Mouse (Mus musculus) yolk sac, embryonic 10.5 days (tissue): ENCODE data around the gene Entpd6.

Experiments
- DNase-seq: peaks from one replicate; pipeline ENCODE4 v3.0.0-alpha.2; 2017; ENCODE audit warnings: low spot score

The Entpd6 gene

DNA sequence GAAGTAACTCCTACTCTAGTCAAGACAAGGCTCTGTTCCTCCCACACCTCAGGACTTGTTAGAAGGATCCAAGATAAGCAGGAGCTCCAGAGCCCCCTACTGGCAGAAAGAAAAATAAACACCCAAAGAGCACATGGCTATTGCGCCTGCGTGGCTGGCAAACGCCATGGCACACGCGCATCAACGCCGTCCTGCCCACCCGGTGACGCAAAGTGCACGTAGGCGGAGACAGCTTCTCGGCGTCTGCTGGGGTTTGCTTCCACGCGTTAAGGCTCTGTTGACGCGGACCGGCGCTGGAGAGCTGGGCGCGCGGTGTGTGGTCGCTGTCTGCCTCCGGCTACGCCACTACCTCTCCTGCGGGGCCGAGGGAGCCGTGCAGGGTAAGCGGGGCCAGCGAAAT, at the start of gene Entpd6:
Gene Entpd6, plus strand, starts transcription at position 189 of the 400 bp plus-strand sequence.
- peak; percentile 93 for DNase-seq

DNA sequence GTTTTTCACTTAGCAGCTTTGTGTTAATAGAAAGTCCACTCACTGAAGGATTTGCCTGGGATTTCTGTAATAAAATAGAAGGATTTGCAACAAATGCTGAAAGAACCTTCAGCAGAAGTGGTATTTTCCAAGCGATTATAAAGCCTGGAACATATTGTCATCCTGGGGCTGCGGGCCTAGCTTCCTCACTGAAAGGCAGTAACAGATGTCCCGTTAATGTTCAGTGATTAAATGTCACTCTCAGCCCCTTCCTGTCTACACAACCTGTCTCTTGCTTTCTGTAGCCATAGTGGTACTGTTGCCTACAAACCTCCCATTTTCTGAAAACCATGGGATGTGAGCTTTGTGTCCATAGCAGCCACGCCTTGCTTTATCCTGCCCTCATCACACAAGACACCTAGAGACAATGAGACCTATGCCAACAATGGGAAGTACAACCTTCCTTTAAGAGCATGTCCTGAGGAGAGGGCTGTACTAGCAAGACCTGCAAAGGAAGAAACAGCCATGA, 36.6 kb upstream of the Entpd6 start:
- DNase-seq = no peak

DNA sequence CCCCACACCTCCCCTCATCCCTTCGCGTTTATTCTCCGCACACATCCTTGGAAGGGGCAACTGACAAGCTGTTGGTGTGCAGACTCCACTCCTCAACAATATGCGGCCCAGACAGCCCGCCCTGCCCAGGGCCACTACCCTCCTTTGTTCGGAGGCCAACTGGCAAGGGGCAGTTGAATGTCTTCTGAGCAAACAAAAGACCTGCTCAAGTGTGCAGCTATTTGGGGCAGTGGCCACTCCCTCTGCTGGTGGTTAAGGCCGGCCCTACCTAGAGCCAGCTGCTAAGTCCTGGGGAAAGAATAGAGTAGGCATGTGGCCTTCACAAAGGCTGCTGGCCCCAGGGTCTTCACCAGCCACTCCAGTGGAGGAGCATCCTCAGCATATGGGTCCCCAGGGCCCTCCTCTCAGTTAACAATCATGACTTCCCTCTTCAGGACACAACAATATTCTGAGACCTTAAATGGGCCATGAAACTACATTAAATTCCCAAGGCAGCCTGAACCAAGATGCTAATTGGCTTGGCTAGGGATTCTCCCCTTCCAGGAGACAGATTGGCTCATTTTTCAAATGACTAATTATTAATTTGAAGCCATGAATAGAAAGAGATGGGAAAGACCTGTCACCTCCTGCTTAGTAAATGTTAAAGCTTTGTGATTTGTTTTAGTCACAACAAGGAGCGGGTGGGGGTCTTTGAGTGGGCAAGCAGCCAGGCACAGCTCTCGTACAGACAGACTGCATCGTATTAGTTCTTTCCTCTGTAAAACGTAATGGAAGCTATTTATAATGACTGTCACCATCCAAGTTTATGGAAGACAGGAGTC, 12.9 kb upstream of the Entpd6 start:
- no peak for DNase-seq

DNA sequence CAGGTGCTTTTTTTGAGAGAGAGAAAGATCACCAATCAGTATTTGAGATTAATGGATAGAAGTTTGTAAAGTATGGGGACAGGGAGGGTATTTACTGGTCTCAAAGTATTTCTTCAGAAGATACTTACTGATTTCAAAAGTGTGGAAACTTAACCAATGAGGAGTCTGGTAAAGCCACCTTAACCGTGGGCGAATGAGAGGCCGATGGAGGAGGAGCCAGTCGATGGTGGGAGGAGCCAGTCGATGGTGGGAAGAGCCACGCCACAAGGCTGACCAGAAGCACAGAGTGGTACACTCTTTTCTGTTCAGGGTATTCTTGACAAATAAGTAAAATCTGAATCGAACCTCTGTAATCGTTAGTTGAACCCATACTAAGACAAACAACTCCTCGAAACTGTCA, 11.0 kb upstream of the Entpd6 start:
- DNase-seq = no peak

DNA sequence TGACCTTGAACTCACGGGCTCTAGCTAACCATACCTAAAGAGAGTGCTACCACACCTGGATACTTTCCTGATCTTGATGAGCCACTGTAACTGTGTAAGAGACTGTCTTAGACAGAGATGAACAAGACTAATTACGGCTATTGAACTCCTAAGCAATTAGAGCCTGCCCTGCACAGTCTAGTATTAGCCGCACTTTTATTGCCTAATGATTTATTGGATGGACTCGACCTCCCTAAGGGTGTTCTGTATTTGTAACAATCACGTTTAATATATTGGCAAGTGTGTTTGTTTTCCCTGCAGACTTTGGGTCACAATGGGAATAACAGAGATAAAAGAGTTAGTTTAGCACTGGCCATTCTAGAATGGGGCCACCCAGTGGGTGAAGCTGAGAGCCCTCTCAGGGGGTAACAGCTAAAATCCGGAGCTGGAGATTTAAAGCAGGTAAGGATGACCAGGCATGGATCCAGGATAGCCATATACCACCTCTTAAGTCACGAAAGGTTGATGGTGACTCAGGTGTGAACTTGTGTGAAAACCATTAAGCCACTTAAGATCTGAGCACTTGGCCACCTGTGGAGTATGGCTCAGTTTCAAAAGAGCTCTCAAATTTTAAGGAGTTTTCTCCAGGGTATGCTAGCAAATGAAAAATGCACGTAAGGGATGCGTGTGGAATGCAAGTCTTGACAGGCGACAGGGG, 8.5 kb upstream of the Entpd6 start:
- DNase-seq = no peak

DNA sequence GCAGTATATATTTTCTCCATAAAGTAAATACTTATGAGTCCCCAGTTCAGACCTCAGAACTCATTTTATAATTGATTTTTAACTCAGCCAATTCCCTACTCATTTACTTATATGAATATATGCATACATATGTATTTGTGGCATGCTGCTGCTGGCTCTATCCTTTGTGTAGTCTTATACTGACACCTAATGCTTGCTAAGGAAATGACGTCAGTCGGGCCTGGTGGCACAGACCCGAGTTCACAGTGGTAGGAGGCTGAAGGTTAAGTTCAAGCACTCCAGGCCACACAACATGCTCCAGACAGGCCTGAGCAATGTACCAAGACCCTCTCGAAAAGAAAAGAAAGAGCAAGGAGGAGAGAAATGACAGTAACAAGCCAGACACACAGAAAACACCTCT, 7.4 kb upstream of the Entpd6 start:
- DNase-seq = no peak

DNA sequence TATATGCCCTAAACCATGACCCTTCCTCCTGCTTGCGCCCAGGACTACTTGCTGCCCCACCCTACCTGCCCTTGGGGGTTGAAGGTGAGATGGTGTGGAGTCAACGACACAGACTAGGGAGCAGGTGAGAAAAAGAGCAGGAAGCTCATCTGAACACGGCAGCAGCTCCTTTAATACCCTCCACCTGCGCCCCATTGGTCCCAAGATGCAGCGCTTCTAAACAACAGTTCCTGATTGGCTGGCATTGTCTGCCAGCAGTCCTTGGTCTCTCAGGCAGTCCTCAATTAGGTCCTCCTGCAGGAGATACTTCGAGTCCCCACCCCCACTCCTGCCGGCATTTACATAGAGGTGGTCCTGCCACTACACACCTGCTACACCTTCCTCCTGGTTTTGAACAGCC, 3.8 kb upstream of the Entpd6 start:
- DNase-seq = no peak

DNA sequence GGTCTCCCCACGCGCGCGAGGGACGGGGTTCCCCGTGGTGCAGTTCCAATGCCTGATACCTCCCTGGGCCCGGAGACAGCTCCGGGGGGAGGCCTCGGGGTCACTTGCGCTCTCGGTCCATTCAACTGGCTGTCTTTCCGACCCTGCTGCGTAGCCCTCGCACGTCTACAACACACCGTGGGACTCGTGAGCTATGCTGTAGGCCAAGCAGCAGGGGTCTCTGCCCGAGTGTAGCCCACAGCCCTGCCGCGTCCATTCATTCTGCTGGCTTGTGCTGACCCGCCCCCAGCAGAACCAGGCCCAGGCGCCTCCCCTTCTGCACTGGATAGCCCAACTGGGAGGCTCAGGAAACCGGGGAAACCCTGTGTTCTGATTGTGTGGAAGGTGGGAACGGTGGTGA, 441 bp downstream of the Entpd6 start:
- peak; percentile 44 for DNase-seq

DNA sequence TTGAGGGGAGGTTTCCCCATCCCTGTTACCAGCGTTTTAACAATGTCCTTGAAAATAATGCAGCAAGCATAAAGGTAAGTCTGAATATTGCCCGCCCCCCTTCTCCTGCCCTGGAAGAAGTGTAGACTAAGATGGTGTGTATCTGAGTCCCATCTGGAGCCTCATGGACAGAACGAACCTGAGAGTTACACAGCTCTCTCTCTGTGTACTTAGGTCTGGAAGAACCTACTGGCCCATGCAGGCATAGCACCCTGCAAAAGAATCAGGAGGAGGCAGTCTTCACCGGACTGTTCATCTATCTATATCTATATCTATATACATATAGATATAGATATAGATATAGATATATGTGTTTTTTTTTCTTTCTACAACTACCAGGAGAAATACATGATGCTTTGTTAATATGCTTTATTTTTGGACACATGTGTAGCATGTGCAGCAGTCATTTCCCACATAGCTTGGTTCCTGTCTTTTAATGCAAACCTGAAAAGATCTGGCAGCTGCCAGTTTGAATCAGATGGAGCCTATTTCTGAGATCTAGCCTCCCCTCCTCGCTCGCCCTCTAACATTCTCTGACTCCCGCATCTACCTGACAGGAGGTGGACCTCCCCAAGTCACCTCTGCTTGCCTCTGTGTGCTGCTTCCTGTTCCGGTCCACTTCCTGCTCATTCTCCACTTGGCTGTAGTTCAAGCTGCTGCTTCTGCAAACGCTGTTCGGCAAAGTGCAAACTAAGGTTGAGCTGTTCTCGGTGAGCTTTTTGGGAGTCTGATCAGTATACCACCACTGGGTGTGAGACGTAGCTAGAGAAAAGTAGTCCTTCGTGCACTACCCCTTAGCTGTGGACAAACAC, 1.5 kb downstream of the Entpd6 start:
- no peak for DNase-seq

DNA sequence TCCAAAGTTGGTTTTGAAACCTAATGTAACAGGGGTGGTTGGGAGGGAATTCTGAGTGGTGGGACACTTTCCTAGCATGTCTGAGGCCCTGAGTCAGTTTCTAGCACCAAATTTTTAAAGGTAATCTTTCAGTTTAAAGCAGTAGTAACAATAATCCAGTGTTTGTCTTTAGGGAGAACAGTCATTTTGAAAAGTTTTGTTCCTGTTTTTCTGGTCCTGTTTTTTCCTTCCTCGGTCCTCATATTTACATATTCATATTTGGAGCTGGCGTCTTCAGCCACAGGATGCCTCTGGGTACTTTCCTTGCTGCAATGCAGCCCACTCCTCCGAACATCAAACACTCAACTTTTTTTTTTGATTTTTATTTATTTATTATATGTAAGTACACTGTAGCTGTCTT, 6.2 kb downstream of the Entpd6 start:
- DNase-seq = no peak

DNA sequence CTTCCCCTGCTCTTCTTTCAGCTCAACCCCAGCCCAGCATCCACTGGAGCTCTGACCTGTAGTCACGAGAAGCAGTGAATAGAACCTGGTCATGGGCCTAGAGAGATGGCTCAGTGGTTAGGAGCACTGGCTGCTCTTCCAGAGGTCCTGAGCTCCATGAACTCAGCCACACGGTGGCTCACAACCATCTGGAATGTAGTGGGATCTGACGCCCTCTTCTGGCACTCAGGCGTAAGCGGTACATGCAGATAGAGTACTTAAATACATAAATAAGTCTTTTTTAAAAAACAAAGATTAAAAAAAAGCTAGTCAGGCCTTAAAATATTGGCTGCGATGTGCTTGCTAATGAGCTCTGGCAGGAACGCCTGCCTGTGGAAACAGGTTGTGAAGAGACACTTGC, 12.6 kb downstream of the Entpd6 start:
- no peak for DNase-seq

DNA sequence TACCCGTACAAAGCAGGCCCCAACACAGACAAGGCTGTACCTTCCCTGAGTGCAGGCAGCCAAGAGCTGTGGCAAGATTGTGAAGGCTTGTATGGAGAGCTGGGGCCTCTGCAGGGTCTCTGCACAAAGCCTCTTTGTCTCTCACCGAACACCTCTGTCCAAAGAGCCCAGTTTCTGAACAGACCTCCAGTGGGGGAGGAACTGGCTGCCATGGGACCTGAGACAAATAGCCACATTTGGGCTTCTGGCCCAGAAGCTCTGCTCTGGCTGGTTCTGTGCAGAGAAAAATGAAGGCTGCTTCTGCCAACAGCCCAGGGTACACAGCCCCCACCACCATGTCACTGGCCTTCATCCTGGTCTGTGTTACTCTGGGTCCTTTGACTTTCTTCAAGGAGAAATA, 16.8 kb downstream of the Entpd6 start:
- DNase-seq = no peak

DNA sequence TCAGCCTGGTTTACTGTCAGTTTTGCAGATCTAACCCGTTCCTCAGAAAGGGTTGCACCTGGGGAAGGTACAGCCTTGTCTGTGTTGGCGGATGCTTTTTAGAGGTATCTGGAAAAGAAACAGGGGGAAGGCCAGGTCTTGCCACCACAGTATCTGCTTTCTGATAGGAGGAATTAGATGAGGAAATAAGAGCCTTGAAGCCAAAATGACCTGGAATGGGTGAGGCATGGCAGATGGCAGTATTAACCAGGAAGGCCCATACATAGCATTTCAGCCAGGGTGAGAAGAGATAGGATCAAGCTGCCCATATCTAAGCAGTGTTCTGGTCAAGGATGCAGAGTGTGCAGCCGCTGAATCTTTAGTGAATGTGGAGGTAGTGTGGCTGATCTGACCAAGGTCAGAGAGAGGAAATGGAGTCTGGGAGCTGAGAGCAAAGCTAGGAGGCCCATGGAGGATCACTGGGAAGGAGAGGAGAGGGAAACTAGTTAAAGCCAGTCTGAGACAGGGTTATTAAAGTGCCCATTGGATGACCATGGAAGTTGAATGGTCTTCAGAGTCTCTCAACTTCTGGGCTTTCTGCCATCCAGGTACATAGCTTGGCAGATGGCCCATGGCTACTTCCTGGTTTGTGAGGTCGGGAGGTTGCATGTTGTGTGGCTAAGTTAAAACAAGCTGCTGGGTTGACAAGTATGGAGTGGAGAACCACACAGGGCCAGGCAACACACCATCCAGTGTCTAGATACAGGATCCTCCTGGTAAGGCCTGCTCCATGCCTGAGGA, 17.4 kb downstream of the Entpd6 start:
- no peak for DNase-seq

DNA sequence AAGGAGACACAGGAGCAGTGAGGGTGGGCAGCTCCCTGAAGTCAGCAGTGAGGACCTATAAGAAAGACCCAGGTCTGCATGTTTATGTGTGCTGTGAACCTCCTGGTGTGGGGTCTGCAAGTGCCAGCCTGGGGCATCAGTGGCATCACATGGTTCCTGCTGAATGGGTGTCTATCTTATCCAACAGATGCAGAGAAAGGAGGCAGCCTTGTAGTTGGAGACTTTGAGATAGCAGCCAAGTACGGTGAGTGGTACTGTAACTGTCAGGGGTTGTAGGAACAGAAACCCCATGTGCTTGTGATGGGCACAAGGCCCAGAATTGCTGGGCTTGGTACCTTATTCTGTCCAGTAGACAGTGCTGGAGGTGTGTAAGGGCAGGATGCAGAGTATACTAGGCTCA, 19.8 kb downstream of the Entpd6 start:
- DNase-seq = no peak

DNA sequence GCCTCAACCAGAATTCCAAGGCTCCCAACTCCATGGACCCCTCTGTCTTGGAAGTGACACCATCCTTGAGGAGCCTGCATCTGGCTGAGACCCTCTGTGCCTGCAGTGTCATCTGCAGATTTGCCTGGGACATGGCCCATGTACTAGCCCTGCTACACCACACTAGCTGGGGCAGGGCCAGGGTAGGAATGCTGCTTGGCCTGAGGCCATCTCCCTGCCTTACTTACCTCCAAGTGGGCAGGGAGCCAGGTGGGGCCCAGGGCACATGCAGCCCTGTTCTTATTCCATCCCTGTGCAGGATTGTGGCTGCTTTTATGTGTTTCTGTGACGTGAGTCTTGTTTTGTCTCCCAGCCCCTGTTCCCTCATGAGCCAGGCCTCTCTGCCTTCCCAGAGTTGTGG, 21.9 kb downstream of the Entpd6 start:
- no peak for DNase-seq

DNA sequence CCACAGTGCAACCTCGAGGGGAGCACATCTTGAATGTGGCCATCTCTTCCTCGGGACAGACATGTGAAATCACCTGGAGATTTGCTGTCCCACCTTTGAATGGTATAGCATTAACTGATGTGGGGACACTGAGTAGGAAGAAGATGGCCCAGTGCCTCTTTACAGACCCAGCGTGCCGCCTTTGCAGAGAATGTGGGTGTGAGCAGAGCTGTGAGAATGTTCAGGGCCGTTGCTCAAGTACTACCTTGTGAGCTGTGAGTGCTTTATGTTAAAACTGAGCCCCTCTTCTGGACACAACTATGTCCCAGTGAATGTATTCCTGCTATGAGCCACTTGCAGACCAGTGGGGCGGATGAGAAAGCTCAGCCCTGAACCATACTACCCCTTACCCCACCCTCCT, 22.3 kb downstream of the Entpd6 start:
- no peak for DNase-seq

DNA sequence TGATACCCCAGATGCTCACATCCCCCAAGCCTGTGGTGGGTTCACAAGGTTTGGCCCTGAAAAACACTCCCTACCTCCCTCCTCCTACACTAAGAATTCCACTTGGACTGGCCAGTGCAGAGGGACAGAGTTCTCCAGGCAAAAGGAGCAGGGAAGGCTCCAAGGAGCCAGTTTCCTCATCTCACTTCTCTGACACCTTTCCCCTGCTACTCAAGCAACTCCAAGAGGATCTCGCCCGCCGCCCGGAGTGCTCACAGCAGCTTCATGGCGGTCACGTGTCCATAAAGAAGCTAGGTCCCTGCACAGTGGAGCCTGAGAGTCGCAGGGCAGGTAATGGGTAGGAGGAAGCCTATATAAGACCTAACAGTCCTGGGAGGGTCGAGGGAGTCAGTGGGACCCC, 23.2 kb downstream of the Entpd6 start:
- no peak for DNase-seq

DNA sequence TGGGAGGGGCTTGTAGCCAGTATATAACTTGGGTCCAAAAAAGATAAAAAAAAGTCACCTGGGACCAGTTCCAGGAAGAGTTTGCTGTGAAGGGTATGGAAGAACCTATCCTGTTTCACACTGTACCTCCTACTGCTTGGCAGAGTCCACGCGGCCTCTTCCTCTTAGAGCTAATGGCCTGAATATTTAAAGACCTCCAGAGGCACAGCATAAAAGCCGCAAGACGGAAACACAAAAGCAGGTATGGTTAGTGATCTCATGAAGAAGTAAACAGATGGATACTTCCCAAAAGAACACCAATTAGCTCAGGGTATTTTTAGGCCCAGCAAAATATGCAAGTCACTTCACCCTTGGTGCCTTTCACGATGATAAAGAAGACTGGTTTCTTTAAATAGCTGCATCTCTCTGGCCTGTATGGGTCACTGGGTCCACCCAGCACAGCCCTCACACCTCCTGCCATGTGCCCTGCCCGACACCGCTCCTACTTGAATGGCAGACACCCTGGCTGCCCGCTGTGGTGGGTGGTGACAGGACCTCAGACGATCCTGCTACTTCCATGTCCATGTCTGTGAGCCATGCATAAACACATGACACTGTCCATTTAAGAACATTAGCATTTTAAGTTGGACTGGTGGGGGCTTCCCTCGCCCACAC, 23.8 kb downstream of the Entpd6 start:
- DNase-seq = no peak

DNA sequence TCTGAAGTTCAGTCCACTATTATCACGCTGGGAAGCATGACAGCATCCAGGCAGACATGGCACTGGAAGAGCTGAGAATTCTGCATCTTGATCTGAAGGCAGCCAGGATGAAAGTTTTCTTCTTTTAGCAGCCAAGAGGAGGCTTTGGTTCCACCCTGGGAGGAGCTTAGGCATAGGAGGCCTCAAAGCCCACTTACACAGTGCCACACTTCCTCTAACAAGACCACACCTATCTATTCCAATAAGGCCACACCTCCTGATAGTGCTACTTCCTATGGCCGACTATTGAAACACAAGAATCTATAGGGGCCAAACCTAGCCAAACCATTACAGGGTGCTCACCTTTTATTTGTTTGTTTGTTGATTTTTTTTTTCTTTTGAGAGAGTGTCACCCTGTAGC, 34.0 kb downstream of the Entpd6 start:
- DNase-seq = no peak

DNA sequence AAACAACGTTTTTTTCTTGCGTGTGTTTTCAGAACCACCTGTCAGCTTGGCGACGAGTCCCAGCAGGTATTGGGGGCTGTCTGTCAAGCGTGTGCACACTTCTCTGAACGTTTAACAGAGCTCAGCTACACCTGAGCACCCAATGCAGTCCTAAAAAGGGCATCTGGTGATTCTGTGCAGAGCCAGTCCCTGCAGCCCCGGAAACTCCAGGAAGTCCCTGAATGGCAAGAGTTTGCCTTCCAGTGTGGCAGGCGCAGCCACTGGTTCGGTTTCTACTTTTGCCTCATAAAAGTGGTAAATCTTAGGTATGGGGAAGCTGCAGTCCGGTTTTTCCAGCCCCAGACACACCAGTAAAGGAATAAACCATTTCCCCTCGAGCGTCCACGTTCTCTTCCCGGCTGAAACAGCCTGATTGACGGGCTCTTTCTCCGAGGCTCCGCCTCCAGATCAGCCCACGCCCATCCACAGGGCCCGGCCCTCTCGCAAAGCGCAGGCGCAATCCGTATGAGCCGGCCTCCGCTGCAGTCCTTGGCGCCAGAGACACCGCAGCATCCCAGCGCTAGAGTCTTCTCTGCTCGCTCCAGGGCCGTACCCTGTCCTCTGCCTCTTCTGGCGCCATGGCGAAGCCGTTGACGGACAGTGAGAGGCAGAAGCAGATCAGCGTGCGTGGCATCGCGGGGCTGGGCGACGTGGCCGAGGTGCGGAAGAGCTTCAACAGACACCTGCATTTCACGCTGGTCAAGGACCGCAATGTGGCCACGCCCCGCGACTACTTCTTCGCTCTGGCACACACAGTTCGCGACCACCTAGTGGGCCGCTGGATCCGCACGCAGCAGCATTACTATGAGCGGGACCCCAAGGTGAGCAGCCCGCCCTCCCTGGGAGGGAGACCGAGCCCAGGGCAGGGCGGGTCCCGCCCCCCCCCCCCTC, 37.7 kb downstream of the Entpd6 start, which contains the start of gene Pygb:
Gene Pygb, plus strand, starts transcription at position 485 of the 930 bp plus-strand sequence.
- DNase-seq = peak; percentile 89
